Mouse (Mus musculus) forebrain, embryonic 15.5 days (tissue): ENCODE measurements around the gene Creb5. TPM values are rescaled to one million over a fixed set of nuclear protein-coding genes. Genes with fewer than 3 reads are reported as not detected.

Source experiments
- ATAC-seq: fragments of 200-750 bp; cut with Nextera tagmentation; replicated peaks from 2 replicates; pipeline ENCODE4 v1.8.0; 2017; ENCODE audit warnings: mild to moderate bottlenecking, moderate TSS enrichment, moderate library complexity
- H3K27ac ChIP-seq: fragments of 300-500 bp; sonication (generic); replicated peaks from 2 replicates; pipeline ENCODE4 v1.5.1; 2015; ENCODE audit warnings: mild to moderate bottlenecking, inconsistent platforms
- H3K27me3 ChIP-seq: fragments of 300-500 bp; sonication (generic); 2 replicates; pipeline ENCODE4 v1.6.1; 2015; ENCODE audit warnings: inconsistent platforms
- H3K36me3 ChIP-seq: fragments of 300-500 bp; sonication (generic); 2 replicates; pipeline ENCODE4 v1.6.1; 2015; ENCODE audit warnings: mild to moderate bottlenecking, inconsistent platforms
- H3K4me1 ChIP-seq: fragments of 300-500 bp; sonication (generic); 2 replicates; pipeline ENCODE4 v1.6.1; 2015; ENCODE audit warnings: inconsistent platforms
- H3K4me2 ChIP-seq: fragments of 300-500 bp; sonication (generic); replicated peaks from 2 replicates; pipeline ENCODE4 v1.6.1; 2015; ENCODE audit warnings: mild to moderate bottlenecking, inconsistent platforms
- H3K4me3 ChIP-seq: fragments of 300-500 bp; sonication (generic); 2 replicates; pipeline ENCODE4 v1.5.1; 2015; ENCODE audit warnings: mild to moderate bottlenecking, inconsistent platforms
- H3K9ac ChIP-seq: fragments of 300-500 bp; sonication (generic); replicated peaks from 2 replicates; pipeline ENCODE4 v1.6.1; 2015; ENCODE audit warnings: mild to moderate bottlenecking, inconsistent platforms
- H3K9me3 ChIP-seq: fragments of 300-500 bp; sonication (generic); 2 replicates; pipeline ENCODE4 v1.6.1; 2016; ENCODE audit warnings: inconsistent platforms
- WGBS: fragments of 180-500 bp; shearing (Covaris S2); methylation state at CpG from one replicate; pipeline ENCODE4 v1.1.7; 2015; ENCODE audit warnings: mixed read lengths; 5-methylcytosine and 5-hydroxymethylcytosine counted together
- polyA plus RNA-seq: library from polyadenylated mRNA; unstranded; fragments of >200 nt; fragmentation: Nextera tagmentation; extraction: Ambion mirVana; gene quantifications from 2 replicates; pipeline ENCODE4 v1.2.1, GENCODE M21; 2015

Gene Creb5
- polyA plus RNA-seq, 1 experiment from 2014 or later = 14.5 TPM

GRCm38 (mm10) chr6:53289659-53290058 lies 2.6 kb downstream of the Creb5 start:
- H3K4me2 ChIP-seq = peak overlapping the region; percentile 96

GRCm38 (mm10) chr6:53290215-53290990 lies 3.3 kb downstream of the Creb5 start:
- H3K27me3 ChIP-seq = 0 out of 2 replicates have a peak, but pooled peaks cover 9% of the 10 kb centered on the region
- H3K27ac ChIP-seq = peak overlapping the region; percentile 44
- peak overlapping the region; percentile 96 for H3K4me2 ChIP-seq
- peak overlapping the region; percentile 24 for H3K4me3 ChIP-seq
- no peak overlapping the region for H3K9ac ChIP-seq
- ATAC-seq = no peak
- H3K4me1 ChIP-seq = peaks cover 64% of the 10 kb centered on the region
- WGBS = 13% methylated on average over 8 of the region's 8 CpGs
- H3K36me3 ChIP-seq = no peaks in the 10 kb centered on the region
- H3K9me3 ChIP-seq = no peaks in the 10 kb centered on the region

More at GRCm38 (mm10) chr6:53289659-53290058, 2.6 kb downstream of the Creb5 start:
- peaks cover 61% of the 10 kb centered on the region for H3K4me1 ChIP-seq
- H3K4me3 ChIP-seq = peak overlapping the region; percentile 56
- H3K27ac ChIP-seq = peak overlapping the region; percentile 60
- H3K9me3 ChIP-seq = no peaks in the 10 kb centered on the region
- H3K27me3 ChIP-seq = 0 out of 2 replicates have a peak, but pooled peaks cover 9% of the 10 kb centered on the region
- whole genome bisulfite sequencing = 3% methylated on average over 5 of the region's 5 CpGs
- no peak for ATAC-seq
- no peak overlapping the region for H3K9ac ChIP-seq
- H3K36me3 ChIP-seq = no peaks in the 10 kb centered on the region

GRCm38 (mm10) chr6:53292931-53293330 lies 5.9 kb downstream of the Creb5 start:
- H3K4me1 ChIP-seq = peaks cover 52% of the 10 kb centered on the region
- H3K4me2 ChIP-seq = 0 out of 2 replicates have a peak overlapping the region, but pooled peaks have one; percentile 31

GRCm38 (mm10) chr6:53297851-53298250 lies 10.8 kb downstream of the Creb5 start:
- Histone ChIP-seq H3K36me3 (no peaks in the 10 kb centered on the region), H3K4me2 (no peak overlapping the region), H3K4me3 (no peak overlapping the region), H3K9ac (no peak overlapping the region), H3K27me3 (no peaks in the 10 kb centered on the region), H3K4me1 (peaks cover 32% of the 10 kb centered on the region), H3K9me3 (no peaks in the 10 kb centered on the region), H3K27ac (no peak overlapping the region)
- ATAC-seq = no peak
- WGBS = 34% methylated on average over 5 of the region's 5 CpGs

More at GRCm38 (mm10) chr6:53292931-53293330, 5.9 kb downstream of the Creb5 start:
- no peak overlapping the region for H3K9ac ChIP-seq
- 0 out of 2 replicates have a peak, but pooled peaks cover 4% of the 10 kb centered on the region for H3K27me3 ChIP-seq
- no peaks in the 10 kb centered on the region for H3K36me3 ChIP-seq
- peak; percentile 38; the same call in 1 of the 2 replicates for ATAC-seq
- 0 out of 2 replicates have a peak overlapping the region, but pooled peaks have one; percentile 46 for H3K27ac ChIP-seq
- no peak overlapping the region for H3K4me3 ChIP-seq
- no peaks in the 10 kb centered on the region for H3K9me3 ChIP-seq
- 32% methylated on average over 1 of the region's 1 CpGs for WGBS

- Histone ChIP-seq H3K9me3 (no peaks in the 10 kb centered on the region), H3K4me3 (no peak overlapping the region), H3K4me1 (peaks cover 19% of the 10 kb centered on the region), H3K27me3 (no peaks in the 10 kb centered on the region), H3K27ac (no peak overlapping the region), H3K36me3 (no peaks in the 10 kb centered on the region), H3K9ac (no peak overlapping the region), H3K4me2 (no peak overlapping the region)
- 76% methylated on average over 2 of the region's 2 CpGs for WGBS
- no peak for ATAC-seq
Measured at GRCm38 (mm10) chr6:53304201-53304600, 17.1 kb downstream of the Creb5 start.

- Histone ChIP-seq H3K9me3 (no peaks in the 10 kb centered on the region), H3K4me3 (no peak overlapping the region), H3K4me1 (peaks cover 22% of the 10 kb centered on the region), H3K36me3 (no peaks in the 10 kb centered on the region), H3K9ac (no peak overlapping the region), H3K27me3 (no peaks in the 10 kb centered on the region), H3K27ac (peak overlapping the region; percentile 51), H3K4me2 (no peak overlapping the region)
- ATAC-seq = peak; percentile 63
- WGBS = 33% methylated on average over 4 of the region's 4 CpGs
Measured at GRCm38 (mm10) chr6:53306156-53306555, 19.1 kb downstream of the Creb5 start.

GRCm38 (mm10) chr6:53306710-53307109 lies 19.6 kb downstream of the Creb5 start:
- Histone ChIP-seq H3K36me3 (no peaks in the 10 kb centered on the region), H3K9me3 (no peaks in the 10 kb centered on the region), H3K4me2 (no peak overlapping the region), H3K27me3 (no peaks in the 10 kb centered on the region), H3K4me3 (no peak overlapping the region), H3K9ac (no peak overlapping the region), H3K4me1 (peaks cover 22% of the 10 kb centered on the region), H3K27ac (peak overlapping the region; percentile 51; the same call in 1 of the 2 replicates)
- peak; percentile 90 for ATAC-seq
- WGBS = 15% methylated on average over 5 of the region's 5 CpGs

- Histone ChIP-seq H3K9ac (no peak overlapping the region), H3K4me3 (no peak overlapping the region), H3K27ac (no peak overlapping the region), H3K27me3 (no peaks in the 10 kb centered on the region), H3K4me1 (peaks cover 22% of the 10 kb centered on the region), H3K4me2 (no peak overlapping the region), H3K36me3 (no peaks in the 10 kb centered on the region), H3K9me3 (no peaks in the 10 kb centered on the region)
- no peak for ATAC-seq
- whole genome bisulfite sequencing = 30% methylated on average over 6 of the region's 6 CpGs
Measured at GRCm38 (mm10) chr6:53308684-53309083, 21.6 kb downstream of the Creb5 start.

- WGBS = 94% methylated on average over 6 of the region's 6 CpGs
- Histone ChIP-seq H3K27me3 (no peaks in the 10 kb centered on the region), H3K27ac (no peak overlapping the region), H3K9me3 (no peaks in the 10 kb centered on the region), H3K9ac (no peak overlapping the region), H3K4me2 (no peak overlapping the region), H3K36me3 (no peaks in the 10 kb centered on the region), H3K4me3 (no peak overlapping the region), H3K4me1 (peaks cover 12% of the 10 kb centered on the region; the same call in 1 of the 2 replicates)
- ATAC-seq = no peak
Measured at GRCm38 (mm10) chr6:53313604-53314003, 26.5 kb downstream of the Creb5 start.

GRCm38 (mm10) chr6:53314126-53314525 lies 27.1 kb downstream of the Creb5 start:
- no peaks in the 10 kb centered on the region for H3K27me3 ChIP-seq
- no peak overlapping the region for H3K4me3 ChIP-seq
- H3K27ac ChIP-seq = no peak overlapping the region
- no peaks in the 10 kb centered on the region for H3K36me3 ChIP-seq
- H3K4me1 ChIP-seq = peaks cover 10% of the 10 kb centered on the region
- H3K4me2 ChIP-seq = no peak overlapping the region
- no peak overlapping the region for H3K9ac ChIP-seq
- 65% methylated on average over 10 of the region's 10 CpGs for WGBS
- H3K9me3 ChIP-seq = no peaks in the 10 kb centered on the region
- ATAC-seq = no peak

GRCm38 (mm10) chr6:53319543-53320325 lies 32.7 kb downstream of the Creb5 start:
- Histone ChIP-seq H3K9me3 (no peaks in the 10 kb centered on the region), H3K36me3 (no peaks in the 10 kb centered on the region), H3K27ac (peak overlapping the region; percentile 31; the same call in 1 of the 2 replicates), H3K4me2 (peak overlapping the region; percentile 17), H3K27me3 (no peaks in the 10 kb centered on the region), H3K4me3 (no peak overlapping the region), H3K4me1 (peaks cover 19% of the 10 kb centered on the region), H3K9ac (no peak overlapping the region)
- 49% methylated on average over 17 of the region's 17 CpGs for WGBS
- ATAC-seq = peak; percentile 67

- Histone ChIP-seq H3K4me1 (no peaks in the 10 kb centered on the region), H3K27me3 (no peaks in the 10 kb centered on the region), H3K9ac (no peak overlapping the region), H3K9me3 (no peaks in the 10 kb centered on the region), H3K4me2 (no peak overlapping the region), H3K4me3 (no peak overlapping the region), H3K27ac (no peak overlapping the region), H3K36me3 (no peaks in the 10 kb centered on the region)
- WGBS = 55% methylated on average over 9 of the region's 9 CpGs
- ATAC-seq = no peak
Measured at GRCm38 (mm10) chr6:53337398-53337797, 50.3 kb downstream of the Creb5 start.
